Mouse (Mus musculus) cerebellum, adult 2 months (tissue): ENCODE measurements around the gene Hist1h2ae. TPM values are rescaled to one million over a fixed set of nuclear protein-coding genes. Genes with fewer than 3 reads are reported as not detected.
"Not testable (repeated sequence)": the region's sequence is repeated elsewhere in the genome, so short reads cannot be mapped to it uniquely, and the experiment has no call there.

ENCODE experiments used
- DNase-seq, 2 experiments: peaks; one replicate each; pipeline ENCODE4 v3.0.0; 2021
- H3K27ac ChIP-seq: fragments of 200-500 bp; 2 replicates; pipeline ENCODE4 v1.5.1; 2012; ENCODE audit warnings: low read length, control low read depth, inconsistent platforms; ENCODE audit not compliant: insufficient read depth
- H3K27me3 ChIP-seq: fragments of 200-500 bp; 2 replicates; pipeline ENCODE4 v1.6.1; 2012; ENCODE audit warnings: inconsistent platforms, mild to moderate bottlenecking, low read length, moderate library complexity; ENCODE audit not compliant: control insufficient read depth, insufficient read depth
- H3K4me1 ChIP-seq: fragments of 200-500 bp; 2 replicates; pipeline ENCODE4 v1.6.1; 2011; ENCODE audit warnings: low read length; ENCODE audit not compliant: control insufficient read depth, insufficient read depth
- H3K4me3 ChIP-seq: fragments of 200-500 bp; replicated peaks from 2 replicates; pipeline ENCODE3; 2011; ENCODE audit warnings: mild to moderate bottlenecking, low read depth, low read length, control low read depth; ENCODE audit not compliant: insufficient read depth
- CTCF ChIP-seq: fragments of 200-500 bp; IDR thresholded peaks from 2 replicates; pipeline ENCODE4 v1.5.1; 2011; ENCODE audit warnings: low read depth, mild to moderate bottlenecking, control low read depth, low read length, moderate library complexity, borderline replicate concordance; ENCODE audit not compliant: insufficient read depth
- POLR2A ChIP-seq: fragments of 200-500 bp; IDR thresholded peaks from 2 replicates; pipeline ENCODE4 v1.6.1; 2011; ENCODE audit warnings: low read length, control low read depth, borderline replicate concordance; ENCODE audit not compliant: insufficient read depth
- WGBS: fragments of 180-500 bp; shearing (Covaris S2); methylation state at CpG from one replicate; pipeline ENCODE4 v1.1.7; 2018; 5-methylcytosine and 5-hydroxymethylcytosine counted together
- polyA plus RNA-seq: library from polyadenylated mRNA; depleted of rRNA; stranded (reverse); fragments of >200 nt; gene quantifications from 2 replicates; pipeline ENCODE4 v1.2.3, GENCODE M21; 2012

Gene Hist1h2ae
- polyA plus RNA-seq, 1 experiment, result 0.33 TPM

GRCm38 (mm10) chr13:23586940-23587225, 15.9 kb upstream of the Hist1h2ae start:
- TF ChIP-seq POLR2A (no peak), CTCF (no peak)
- 14% methylated on average over 1 of the region's 1 CpGs for WGBS
- no peak overlapping the region for H3K27ac ChIP-seq
- DNase-seq, result no peak
- H3K27me3 ChIP-seq, result no peaks in the 10 kb centered on the region
- no peak overlapping the region for H3K4me3 ChIP-seq
- H3K4me1 ChIP-seq, result no peaks in the 10 kb centered on the region

GRCm38 (mm10) chr13:23586099-23586939, 15.3 kb upstream of the Hist1h2ae start:
- WGBS, result 2% methylated on average over 22 of the region's 22 CpGs
- TF ChIP-seq CTCF, result no peak
- TF ChIP-seq POLR2A, result no peak
- H3K27ac ChIP-seq, result no peak overlapping the region
- DNase-seq, result no peak
- peak overlapping the region; percentile 60 for H3K4me3 ChIP-seq
- no peaks in the 10 kb centered on the region for H3K4me1 ChIP-seq
- no peaks in the 10 kb centered on the region for H3K27me3 ChIP-seq

- DNase-seq, result peak; percentile 76 to 81
- H3K27me3 ChIP-seq, H3K4me1 ChIP-seq: not testable (repeated sequence)
- peak; percentile 47; the same call in 1 of the 2 replicates for TF ChIP-seq POLR2A
- peak overlapping the region; percentile 76; the same call in 1 of the 2 replicates for H3K27ac ChIP-seq
- peak overlapping the region; percentile 91 for H3K4me3 ChIP-seq
- under 1% methylated on average over 34 of the region's 36 CpGs for WGBS
These were observed 14.6 kb upstream of the Hist1h2ae start for GRCm38 (mm10) chr13:23585442-23586098.

GRCm38 (mm10) chr13:23585029-23585441, 14.0 kb upstream of the Hist1h2ae start:
- Histone ChIP-seq H3K4me1 (no peaks in the 10 kb centered on the region), H3K4me3 (peak overlapping the region; percentile 91), H3K27me3 (no peaks in the 10 kb centered on the region), H3K27ac (no peak overlapping the region)
- peak; percentile 54 to 63 for DNase-seq
- under 1% methylated on average over 21 of the region's 21 CpGs for WGBS
- TF ChIP-seq POLR2A (no peak), CTCF (no peak)

GRCm38 (mm10) chr13:23584331-23584730, 13.3 kb upstream of the Hist1h2ae start:
- H3K27ac ChIP-seq, result no peak overlapping the region
- TF ChIP-seq CTCF, result no peak
- TF ChIP-seq POLR2A, result no peak
- no peak overlapping the region for H3K4me3 ChIP-seq
- DNase-seq, result no peak
- no peaks in the 10 kb centered on the region for H3K4me1 ChIP-seq
- no peaks in the 10 kb centered on the region for H3K27me3 ChIP-seq

- H3K27ac ChIP-seq, result no peak overlapping the region
These were observed 12.5 kb upstream of the Hist1h2ae start for GRCm38 (mm10) chr13:23583387-23584068.

GRCm38 (mm10) chr13:23582219-23583056, 11.4 kb upstream of the Hist1h2ae start:
- Histone ChIP-seq H3K27ac (no peak overlapping the region), H3K4me3 (no peak overlapping the region), H3K4me1 (no peaks in the 10 kb centered on the region), H3K27me3 (no peaks in the 10 kb centered on the region)
- 25% methylated on average over 6 of the region's 6 CpGs for WGBS
- no peak for DNase-seq
- TF ChIP-seq POLR2A (no peak), CTCF (no peak)

More at GRCm38 (mm10) chr13:23583387-23584068, 12.5 kb upstream of the Hist1h2ae start:
- no peaks in the 10 kb centered on the region for H3K4me1 ChIP-seq
- H3K4me3 ChIP-seq, result no peak overlapping the region
- no peak for DNase-seq
- no peak for TF ChIP-seq POLR2A
- no peak for TF ChIP-seq CTCF
- H3K27me3 ChIP-seq, result no peaks in the 10 kb centered on the region
